Mouse (Mus musculus): ENCODE results near the gene Itgb4. TPM values are rescaled to one million over a fixed set of nuclear protein-coding genes. Genes with fewer than 3 reads are reported as not detected.
A peak's percentile ranks its signal among the peaks of the same experiment; 100 is the strongest.
"Not testable (repeated sequence)": the region's sequence is repeated elsewhere in the genome, so short reads cannot be mapped to it uniquely, and the experiment has no call there.

Gene Itgb4
- polyA plus RNA-seq, 1 experiment = 28.6 TPM

GRCm38 (mm10) chr11:116010948-116011347 lies 36.4 kb downstream of the Itgb4 start:
- no peak for DNase-seq
- TF ChIP-seq CTCF (IDR thresholded peaks at IDR 0.05; ENCODE audit: borderline replicate concordance, insufficient read depth, low read depth, low read length) (no peak), POLR2A (IDR thresholded peaks at IDR 0.05; ENCODE audit: borderline replicate concordance, insufficient read depth, low read length) (no peak)
- WGBS = 68% methylated on average over 5 of the region's 5 CpGs
- no peak overlapping the region for H3K4me3 ChIP-seq (replicated peaks; ENCODE audit: insufficient read depth, low read depth, low read length)
- H3K27me3 ChIP-seq (ENCODE audit: control insufficient read depth, insufficient read depth, low read length) = no peaks in the 10 kb centered on the region
- peaks cover 37% of the 10 kb centered on the region for H3K4me1 ChIP-seq (ENCODE audit: control insufficient read depth, insufficient read depth, low read length)
- H3K27ac ChIP-seq (ENCODE audit: insufficient read depth, low read length) = 0 out of 2 replicates have a peak overlapping the region, but pooled peaks have one; percentile 6

DNA sequence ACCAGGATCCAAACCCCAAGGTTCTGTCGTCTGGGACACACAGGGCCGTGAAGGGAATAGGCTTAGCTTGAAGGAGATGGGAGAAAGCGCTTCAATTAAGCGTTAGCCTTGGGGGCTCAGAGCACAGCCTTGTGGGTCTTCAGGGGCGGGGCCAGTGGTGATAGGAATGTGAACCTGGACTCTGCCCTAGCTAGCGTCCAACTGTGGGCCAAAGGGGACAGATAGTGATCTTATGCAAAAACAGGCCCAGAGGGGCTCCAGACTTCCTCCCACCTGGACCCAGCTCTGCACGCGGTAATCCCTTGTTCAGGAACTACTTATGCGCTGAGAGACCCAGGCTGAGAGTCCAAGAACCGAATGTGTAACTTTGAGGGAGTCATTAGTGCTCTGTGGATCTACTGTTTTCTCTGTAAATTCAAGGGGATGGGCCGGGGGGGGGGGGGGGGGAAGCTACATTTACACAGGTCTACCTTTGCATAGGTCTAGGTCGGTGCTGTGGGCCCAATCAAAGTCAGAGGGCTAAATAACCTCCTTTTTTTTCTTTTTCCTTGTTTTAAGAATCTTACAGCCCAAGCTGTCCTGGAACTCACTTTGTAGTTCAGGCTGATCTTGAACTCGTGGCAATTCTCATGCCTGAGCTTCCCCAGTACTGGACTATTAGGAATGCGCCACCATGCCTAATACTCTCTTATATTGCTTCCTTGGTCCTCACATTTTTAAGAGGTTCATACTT lies 37.2 kb downstream of the Itgb4 start:
- H3K4me1 ChIP-seq (ENCODE audit: control insufficient read depth, insufficient read depth, low read length) = peaks cover 37% of the 10 kb centered on the region
- 80% methylated on average over 14 of the region's 14 CpGs for WGBS
- no peak overlapping the region for H3K27ac ChIP-seq (ENCODE audit: insufficient read depth, low read length)
- TF ChIP-seq CTCF (IDR thresholded peaks at IDR 0.05; ENCODE audit: borderline replicate concordance, insufficient read depth, low read depth, low read length) = no peak
- TF ChIP-seq POLR2A (IDR thresholded peaks at IDR 0.05; ENCODE audit: borderline replicate concordance, insufficient read depth, low read length) = no peak
- no peak for DNase-seq
- H3K4me3 ChIP-seq (replicated peaks; ENCODE audit: insufficient read depth, low read depth, low read length) = no peak overlapping the region
- H3K27me3 ChIP-seq (ENCODE audit: control insufficient read depth, insufficient read depth, low read length) = no peaks in the 10 kb centered on the region

DNA sequence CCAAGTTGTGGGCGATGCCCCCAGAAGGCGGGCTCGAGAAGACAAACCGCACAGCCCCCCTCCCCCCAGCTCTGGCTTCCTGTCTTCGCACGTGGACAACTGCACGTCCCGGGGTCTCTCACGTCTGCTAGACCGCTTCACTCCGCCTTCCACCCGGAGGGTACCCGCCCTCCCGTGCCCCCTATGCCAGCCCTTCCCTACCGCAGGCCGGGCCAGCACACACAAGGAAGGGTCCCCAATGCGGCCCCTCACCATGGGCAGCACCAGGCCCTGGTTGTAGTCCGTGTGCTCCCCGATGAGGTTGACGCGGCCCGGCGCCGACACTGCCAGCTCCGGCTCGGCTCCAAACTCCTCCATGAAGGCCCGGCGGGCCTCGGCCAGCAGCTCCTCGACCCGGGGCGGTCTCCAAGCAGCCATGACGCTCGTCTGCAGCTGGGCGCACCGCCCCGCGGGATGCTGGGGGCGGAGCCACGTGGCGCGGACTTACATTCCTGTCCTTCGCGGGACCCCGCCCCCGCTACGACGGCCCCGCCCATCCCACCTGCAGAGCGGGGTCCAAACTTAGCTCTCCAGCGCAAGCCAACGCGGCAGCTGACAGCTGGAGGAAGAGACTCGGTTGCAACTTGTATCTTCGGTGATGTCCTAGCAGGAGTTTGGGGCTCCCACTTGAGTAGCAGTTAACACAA lies 37.9 kb downstream of the Itgb4 start, which contains the start of gene Galk1:
Gene Galk1, minus strand, starts transcription at position 458 of the 686 bp plus-strand sequence.
- Histone ChIP-seq H3K27me3 (ENCODE audit: control insufficient read depth, insufficient read depth, low read length) (no peaks in the 10 kb centered on the region), H3K27ac (ENCODE audit: insufficient read depth, low read length) (no peak within 1 kb of the TSS), H3K4me1 (ENCODE audit: control insufficient read depth, insufficient read depth, low read length) (peaks cover 37% of the 10 kb centered on the region), H3K4me3 (replicated peaks; ENCODE audit: insufficient read depth, low read depth, low read length) (peak within 1 kb of the TSS; percentile 33)
- 9% methylated on average over 55 of the region's 55 CpGs for WGBS
- DNase-seq = peak; percentile 72 to 73
- TF ChIP-seq POLR2A (IDR thresholded peaks at IDR 0.05; ENCODE audit: borderline replicate concordance, insufficient read depth, low read length) (no peak), CTCF (IDR thresholded peaks at IDR 0.05; ENCODE audit: borderline replicate concordance, insufficient read depth, low read depth, low read length) (no peak)

DNA sequence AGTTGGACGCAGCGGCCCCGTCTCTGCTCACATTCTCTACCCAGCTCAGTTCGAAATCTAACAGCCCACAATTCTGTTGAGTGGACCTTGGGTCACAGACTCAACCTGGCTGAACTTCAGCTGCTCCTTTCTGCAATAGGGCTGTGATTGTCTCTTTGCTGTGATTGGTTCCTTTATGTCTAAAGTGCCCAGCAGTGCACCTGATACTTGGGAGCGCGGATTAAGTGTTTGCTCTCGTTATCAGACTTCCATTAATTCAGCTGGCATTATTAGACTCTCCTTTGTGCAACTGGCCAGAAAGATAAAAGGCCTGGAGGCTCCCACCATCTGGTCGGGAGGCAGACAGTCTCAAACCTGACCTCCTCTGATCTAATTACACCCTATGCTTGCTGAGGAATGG lies 40.3 kb downstream of the Itgb4 start:
- peaks cover 21% of the 10 kb centered on the region for H3K4me1 ChIP-seq (ENCODE audit: control insufficient read depth, insufficient read depth, low read length)
- H3K27ac ChIP-seq (ENCODE audit: insufficient read depth, low read length) = no peak overlapping the region
- no peak overlapping the region for H3K4me3 ChIP-seq (replicated peaks; ENCODE audit: insufficient read depth, low read depth, low read length)
- H3K27me3 ChIP-seq (ENCODE audit: control insufficient read depth, insufficient read depth, low read length) = no peaks in the 10 kb centered on the region
- TF ChIP-seq CTCF (IDR thresholded peaks at IDR 0.05; ENCODE audit: borderline replicate concordance, insufficient read depth, low read depth, low read length) = no peak
- TF ChIP-seq POLR2A (IDR thresholded peaks at IDR 0.05; ENCODE audit: borderline replicate concordance, insufficient read depth, low read length) = no peak
- DNase-seq = no peak
- WGBS = 63% methylated on average over 8 of the region's 8 CpGs

- no peak overlapping the region for H3K27ac ChIP-seq (ENCODE audit: insufficient read depth, low read length)
- peak; percentile 68 to 73 for DNase-seq
- TF ChIP-seq CTCF (IDR thresholded peaks at IDR 0.05; ENCODE audit: borderline replicate concordance, insufficient read depth, low read depth, low read length) = peak; percentile 82
- TF ChIP-seq POLR2A (IDR thresholded peaks at IDR 0.05; ENCODE audit: borderline replicate concordance, insufficient read depth, low read length) = no peak
- H3K27me3 ChIP-seq (ENCODE audit: control insufficient read depth, insufficient read depth, low read length) = no peaks in the 10 kb centered on the region
- 32% methylated on average over 6 of the region's 6 CpGs for WGBS
- H3K4me1 ChIP-seq (ENCODE audit: control insufficient read depth, insufficient read depth, low read length) = peaks cover 12% of the 10 kb centered on the region
- no peak overlapping the region for H3K4me3 ChIP-seq (replicated peaks; ENCODE audit: insufficient read depth, low read depth, low read length)
Observed at GRCm38 (mm10) chr11:116018106-116018505, 43.6 kb downstream of the Itgb4 start.

- H3K4me1 ChIP-seq (ENCODE audit: control insufficient read depth, insufficient read depth, low read length) = peaks cover 12% of the 10 kb centered on the region
- H3K27me3 ChIP-seq (ENCODE audit: control insufficient read depth, insufficient read depth, low read length); DNase-seq; H3K4me3 ChIP-seq (replicated peaks; ENCODE audit: insufficient read depth, low read depth, low read length); H3K27ac ChIP-seq (ENCODE audit: insufficient read depth, low read length): not testable (repeated sequence)
- WGBS = 95% methylated on average over 4 of the region's 4 CpGs
Observed at GRCm38 (mm10) chr11:116018867-116019266, 44.4 kb downstream of the Itgb4 start.

- WGBS = 67% methylated on average over 1 of the region's 1 CpGs
Observed at GRCm38 (mm10) chr11:116019360-116019791, 44.9 kb downstream of the Itgb4 start.

DNA sequence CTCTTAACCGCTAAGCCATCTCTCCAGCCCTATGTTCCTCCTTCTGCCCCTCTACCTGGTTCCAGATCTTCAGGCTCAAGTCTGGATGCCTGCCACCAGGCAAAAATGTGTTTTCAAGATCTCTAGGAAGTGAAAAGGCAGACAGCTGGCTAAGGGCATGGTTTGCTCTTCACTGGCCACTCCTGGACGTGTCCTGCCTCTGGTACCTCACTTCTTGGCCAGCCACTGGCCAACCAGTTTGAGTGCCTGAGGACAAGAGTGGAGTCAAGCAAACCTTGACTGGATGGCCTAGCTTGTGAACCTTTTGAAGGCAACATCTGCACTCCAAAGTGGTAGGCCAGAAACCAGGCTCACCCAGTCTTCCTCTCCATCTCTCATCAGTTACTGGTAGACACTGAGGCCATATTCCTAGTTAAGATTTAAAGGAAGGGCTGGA lies 45.5 kb downstream of the Itgb4 start:
- 45% methylated on average over 2 of the region's 2 CpGs for WGBS
- Histone ChIP-seq H3K27me3 (ENCODE audit: control insufficient read depth, insufficient read depth, low read length) (no peaks in the 10 kb centered on the region), H3K27ac (ENCODE audit: insufficient read depth, low read length) (no peak overlapping the region), H3K4me3 (replicated peaks; ENCODE audit: insufficient read depth, low read depth, low read length) (no peak overlapping the region), H3K4me1 (ENCODE audit: control insufficient read depth, insufficient read depth, low read length) (peaks cover 12% of the 10 kb centered on the region)
- no peak for TF ChIP-seq POLR2A (IDR thresholded peaks at IDR 0.05; ENCODE audit: borderline replicate concordance, insufficient read depth, low read length)
- TF ChIP-seq CTCF (IDR thresholded peaks at IDR 0.05; ENCODE audit: borderline replicate concordance, insufficient read depth, low read depth, low read length) = no peak
- DNase-seq = no peak

More at GRCm38 (mm10) chr11:116019360-116019791, 44.9 kb downstream of the Itgb4 start:
- no peak overlapping the region for H3K27ac ChIP-seq (ENCODE audit: insufficient read depth, low read length)
- TF ChIP-seq POLR2A (IDR thresholded peaks at IDR 0.05; ENCODE audit: borderline replicate concordance, insufficient read depth, low read length) (no peak), CTCF (IDR thresholded peaks at IDR 0.05; ENCODE audit: borderline replicate concordance, insufficient read depth, low read depth, low read length) (no peak)
- H3K4me1 ChIP-seq (ENCODE audit: control insufficient read depth, insufficient read depth, low read length) = peaks cover 12% of the 10 kb centered on the region
- H3K27me3 ChIP-seq (ENCODE audit: control insufficient read depth, insufficient read depth, low read length) = no peaks in the 10 kb centered on the region
- H3K4me3 ChIP-seq (replicated peaks; ENCODE audit: insufficient read depth, low read depth, low read length) = no peak overlapping the region
- DNase-seq = no peak

All from cerebellum, adult 2 months (tissue).